Mouse (Mus musculus) spleen, postnatal 4 days (tissue): ENCODE data around the gene Kcnk7.
A peak's percentile ranks its signal among the peaks of the same experiment; 100 is the strongest.
"Not testable (repeated sequence)": the region's sequence is repeated elsewhere in the genome, so short reads cannot be mapped to it uniquely, and the experiment has no call there.

Experiments used
- DNase-seq, 2 experiments: peaks; one replicate each; pipeline ENCODE4 v3.0.0; 2022; ENCODE audit warnings: low spot score in 2 of 2

Kcnk7 gene

DNA sequence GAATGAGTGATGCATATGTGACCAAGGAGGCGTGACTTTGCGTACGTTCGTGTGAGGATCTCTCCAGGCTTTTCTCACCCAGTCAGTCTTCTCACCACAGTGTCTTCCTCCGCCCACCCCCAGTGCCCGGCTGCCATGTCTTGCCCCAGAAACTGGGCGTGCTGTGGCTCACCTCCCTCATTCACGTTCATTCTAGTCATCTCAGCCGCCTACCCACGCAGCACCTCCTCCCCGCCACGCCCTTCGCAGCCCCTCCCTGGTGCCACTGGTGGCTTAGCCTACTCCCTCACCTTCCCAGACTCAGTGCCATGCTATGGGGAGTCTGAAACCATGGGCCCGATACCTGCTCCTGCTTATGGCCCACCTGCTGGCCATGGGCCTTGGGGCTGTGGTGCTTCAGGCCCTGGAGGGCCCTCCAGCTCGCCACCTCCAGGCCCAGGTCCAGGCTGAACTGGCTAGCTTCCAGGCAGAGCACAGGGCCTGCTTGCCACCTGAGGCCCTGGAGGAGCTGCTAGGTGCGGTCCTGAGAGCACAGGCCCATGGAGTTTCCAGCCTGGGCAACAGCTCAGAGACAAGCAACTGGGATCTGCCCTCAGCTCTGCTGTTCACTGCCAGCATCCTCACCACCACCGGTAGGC is at the start of gene Kcnk7:
Gene Kcnk7, plus strand, starts transcription at position 205 of the 638 bp plus-strand sequence.
- peak; percentile 63 to 79 for DNase-seq

GRCm38 (mm10) chr19:5654720-5655298 is 49.4 kb upstream of the Kcnk7 start:
- DNase-seq = peak in 1 of 2 experiments; percentile 60

DNA sequence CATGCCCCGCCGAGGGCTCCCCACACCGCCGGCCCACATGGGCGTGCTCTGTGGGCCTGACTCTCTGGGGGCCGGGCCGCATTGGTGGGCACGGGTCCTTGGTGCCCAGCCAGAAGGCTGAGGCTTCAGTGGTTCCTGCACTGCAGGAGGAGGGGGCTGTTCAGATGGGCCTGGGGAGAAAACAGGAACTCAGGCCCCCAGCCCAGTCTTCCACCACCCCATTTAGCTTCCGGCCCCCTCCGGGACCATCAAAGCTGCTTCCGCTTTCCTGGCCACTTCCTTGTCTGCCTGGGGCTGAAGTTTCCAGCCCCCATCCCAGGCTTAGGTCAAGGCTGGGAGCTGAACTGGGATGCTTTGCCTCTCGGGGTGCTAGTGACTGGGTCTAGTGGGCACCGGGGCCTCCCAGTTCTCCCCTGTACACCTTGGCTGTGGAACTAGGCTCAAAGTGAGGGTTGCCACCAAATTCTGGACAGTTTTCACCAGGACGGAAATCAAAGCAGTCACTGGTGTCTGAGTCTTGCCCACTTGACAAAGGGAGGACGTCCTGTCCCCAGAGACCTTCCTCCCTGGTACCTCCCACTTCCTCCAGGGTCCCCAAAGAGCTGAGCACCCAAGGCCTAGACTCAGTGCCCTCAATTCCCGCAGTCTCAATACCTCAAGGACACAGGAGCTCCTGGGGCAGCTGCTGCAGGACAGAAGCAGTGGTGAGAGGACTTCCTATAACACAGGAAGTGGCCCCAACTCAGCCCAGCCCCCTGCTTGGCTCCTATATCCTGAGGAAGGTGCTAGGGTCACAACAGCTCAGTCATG is 43.0 kb upstream of the Kcnk7 start:
- DNase-seq = peak; percentile 71 to 81

DNA sequence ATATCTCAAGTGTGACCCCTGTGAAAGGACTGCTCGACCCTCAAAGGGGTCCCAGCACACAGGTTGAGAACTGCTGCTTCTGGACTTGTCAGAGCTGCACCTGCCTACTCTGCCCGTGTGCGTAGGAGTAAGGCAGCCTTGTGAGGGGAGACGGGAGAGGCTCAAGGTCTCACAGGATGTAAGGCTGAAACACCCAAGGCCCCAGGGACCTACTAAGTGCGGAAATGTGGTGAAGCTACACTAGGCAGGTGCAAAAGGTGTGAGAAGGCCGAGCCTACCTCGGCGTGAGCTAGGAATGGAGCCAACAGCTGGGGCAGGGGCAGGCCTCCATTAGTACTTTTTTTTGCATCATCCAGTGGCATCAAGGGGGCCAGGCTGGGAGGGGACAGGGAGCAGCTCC is 41.9 kb upstream of the Kcnk7 start:
- peak in 1 of 2 experiments; percentile 57 for DNase-seq

DNA sequence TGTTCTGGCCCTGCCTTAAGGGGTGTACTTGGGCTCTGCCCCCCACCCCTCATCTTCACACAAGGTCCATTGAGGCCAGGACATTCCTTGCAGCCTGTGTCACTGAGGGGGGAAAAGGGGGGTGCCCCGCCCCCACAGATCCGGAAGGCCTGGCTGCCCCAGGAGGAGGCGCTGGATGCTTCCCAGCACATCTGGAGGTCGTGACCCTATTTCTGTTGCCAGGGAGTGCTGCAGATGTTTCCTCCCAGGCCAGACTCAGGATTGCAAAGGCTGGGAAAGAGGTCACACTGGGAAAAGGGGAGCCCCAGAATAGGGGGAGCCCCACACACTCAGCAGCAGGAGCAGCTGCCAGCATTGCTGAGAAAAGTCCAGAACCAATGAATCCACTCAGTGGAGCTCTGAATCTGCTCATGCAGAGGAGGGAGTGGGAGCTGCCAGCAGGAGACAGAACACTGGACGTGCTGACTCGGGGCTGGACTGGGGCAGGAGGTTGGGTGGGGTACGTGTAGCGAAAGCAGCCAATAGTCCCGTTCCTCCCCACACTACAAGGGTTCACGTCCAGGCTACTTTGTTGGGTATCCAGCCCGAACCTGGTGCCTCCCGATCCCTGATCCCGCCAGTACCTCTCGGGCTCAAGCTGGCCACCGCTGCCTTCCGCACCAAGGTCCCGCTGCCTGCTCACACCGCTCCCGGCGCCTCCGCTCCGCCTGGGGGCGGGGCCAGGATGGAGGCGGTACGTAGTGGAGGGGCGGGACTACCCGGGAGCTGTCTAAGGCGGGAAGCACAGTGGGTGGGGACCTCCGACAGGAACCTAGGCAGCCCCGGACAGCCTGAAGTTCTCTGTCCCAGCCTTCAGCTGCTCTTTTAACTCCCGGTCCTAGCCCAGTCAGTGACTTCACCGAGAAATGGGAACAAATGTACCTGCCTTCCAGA is 40.9 kb upstream of the Kcnk7 start, which contains the start of gene Sipa1:
Gene Sipa1, minus strand, starts transcription at position 727 of the 933 bp plus-strand sequence.
- peak; percentile 98 for DNase-seq

GRCm38 (mm10) chr19:5664669-5665257 is 39.4 kb upstream of the Kcnk7 start:
- peak in 1 of 2 experiments; percentile 44 for DNase-seq

DNA sequence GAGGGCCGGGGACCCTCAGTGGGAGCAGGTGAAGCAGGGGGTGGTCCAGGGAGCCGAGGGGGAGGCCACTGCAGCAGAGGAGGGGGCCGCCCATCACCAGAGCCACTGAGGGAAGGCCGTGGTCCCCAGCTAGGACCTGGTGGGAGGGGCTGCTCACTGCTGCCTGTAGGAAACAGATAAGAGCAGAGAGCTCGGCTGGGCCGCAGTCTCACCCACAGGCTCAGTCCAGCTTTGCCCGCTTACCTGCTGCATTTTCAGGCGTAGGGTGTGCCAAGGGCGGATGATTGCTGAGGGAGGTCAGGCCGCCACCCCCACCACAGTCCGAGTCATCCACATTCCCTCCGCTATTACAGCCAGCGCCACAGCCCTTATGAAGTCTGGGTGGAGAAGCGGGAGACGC is 38.7 kb upstream of the Kcnk7 start:
- peak; percentile 85 to 88 for DNase-seq

DNA sequence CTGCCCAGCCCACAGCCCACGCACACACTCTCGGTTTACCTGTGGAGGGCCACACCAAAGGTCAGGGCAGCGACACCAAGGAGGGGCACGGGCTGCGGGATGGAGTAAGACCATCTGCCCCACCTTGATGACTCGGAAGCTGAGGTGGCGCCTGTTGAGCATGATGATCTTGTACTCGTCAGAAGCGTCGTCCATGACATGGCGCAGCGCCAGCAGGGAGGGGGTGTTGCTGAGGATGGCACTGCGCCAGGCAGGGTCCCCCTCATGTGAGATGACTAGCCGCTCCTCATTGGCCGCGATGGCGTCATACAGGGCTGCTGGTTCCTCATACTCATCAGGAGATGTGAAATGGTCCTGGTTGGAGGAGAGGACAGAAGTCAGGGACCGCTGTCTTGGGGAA is 37.8 kb upstream of the Kcnk7 start:
- no peak for DNase-seq

DNA sequence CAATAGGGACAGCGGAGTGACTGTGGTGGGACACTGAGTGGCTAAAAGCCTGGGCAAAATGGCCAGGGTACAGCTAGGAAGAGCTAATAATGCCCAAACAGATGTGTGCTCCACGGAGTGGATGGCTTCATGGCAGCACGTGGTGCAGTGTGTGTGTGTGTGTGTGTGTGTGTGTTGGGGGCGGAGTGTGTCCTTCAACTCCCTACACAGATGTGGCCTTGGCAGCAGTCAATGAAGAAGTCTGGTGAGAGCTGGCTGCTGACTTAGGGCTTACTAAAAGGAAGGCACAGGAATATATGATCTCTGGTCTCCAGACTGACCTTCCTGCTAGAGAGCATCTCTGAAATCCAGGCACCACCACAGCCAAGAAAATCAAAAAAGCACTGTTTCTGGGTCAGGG is 35.8 kb upstream of the Kcnk7 start:
- DNase-seq = no peak

- DNase-seq = no peak
Measured at GRCm38 (mm10) chr19:5680432-5680831, 23.7 kb upstream of the Kcnk7 start.

DNA sequence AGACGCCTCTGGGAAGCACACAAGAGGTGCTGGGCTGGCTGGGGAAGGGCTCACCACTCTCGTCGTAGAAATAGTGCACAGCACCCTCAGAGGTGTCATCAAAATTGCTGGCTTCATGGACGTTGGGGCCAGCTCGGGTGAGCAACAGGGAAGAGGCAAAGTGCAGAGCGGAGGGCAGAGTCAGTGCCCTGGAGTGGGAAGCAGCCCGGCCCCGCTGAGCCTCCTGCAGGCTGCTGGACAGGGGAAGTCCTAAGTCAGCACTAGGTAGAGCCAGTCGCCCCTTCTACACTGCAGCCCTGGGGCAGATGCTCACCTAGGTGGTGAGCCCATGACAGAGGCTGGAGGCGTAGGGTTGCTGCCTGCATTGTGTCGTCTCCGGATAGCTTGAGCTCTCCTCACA is 19.9 kb upstream of the Kcnk7 start:
- DNase-seq = no peak

- DNase-seq = no peak
Measured at GRCm38 (mm10) chr19:5684985-5685384, 19.2 kb upstream of the Kcnk7 start.

DNA sequence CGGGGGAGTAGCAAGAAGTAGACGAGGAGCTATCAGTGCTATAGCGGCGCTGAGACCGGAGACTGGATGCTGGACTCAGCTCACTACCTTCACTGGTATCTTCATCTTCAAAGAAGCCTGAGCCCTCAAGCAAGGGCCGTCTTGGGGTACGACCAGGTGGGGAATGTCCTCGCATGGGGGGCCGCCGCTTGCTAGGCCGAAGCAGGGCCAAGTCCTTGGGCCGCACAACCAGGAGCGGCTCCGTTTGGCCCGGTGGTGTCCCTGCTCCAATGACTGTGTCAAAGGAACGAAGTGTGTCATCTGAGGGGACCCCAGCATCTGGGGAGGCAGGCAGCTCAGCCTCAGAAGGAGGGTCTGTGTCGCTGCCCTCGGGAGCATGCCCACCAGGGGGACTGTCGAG is 18.7 kb upstream of the Kcnk7 start:
- DNase-seq = no peak

DNA sequence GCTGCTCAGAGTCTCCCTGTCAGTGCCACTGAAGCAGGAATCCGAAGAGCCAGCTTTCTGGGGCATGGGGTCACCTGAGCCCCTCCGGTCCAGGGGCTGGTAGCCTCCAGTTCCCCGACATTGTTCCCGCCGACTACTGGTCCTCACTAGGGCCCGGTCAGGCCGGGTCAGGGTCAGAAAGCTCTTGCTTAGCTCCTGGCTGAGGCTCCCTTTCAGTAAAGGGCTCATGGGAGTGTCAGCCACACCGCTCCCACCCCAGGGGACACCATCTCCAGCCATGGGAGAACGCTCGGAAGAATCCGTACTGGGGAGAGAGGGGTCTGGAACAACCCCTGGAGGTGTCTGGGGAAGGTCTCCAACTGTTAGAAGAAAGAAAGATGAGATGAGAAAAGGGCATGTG is 18.3 kb upstream of the Kcnk7 start:
- DNase-seq = no peak

DNA sequence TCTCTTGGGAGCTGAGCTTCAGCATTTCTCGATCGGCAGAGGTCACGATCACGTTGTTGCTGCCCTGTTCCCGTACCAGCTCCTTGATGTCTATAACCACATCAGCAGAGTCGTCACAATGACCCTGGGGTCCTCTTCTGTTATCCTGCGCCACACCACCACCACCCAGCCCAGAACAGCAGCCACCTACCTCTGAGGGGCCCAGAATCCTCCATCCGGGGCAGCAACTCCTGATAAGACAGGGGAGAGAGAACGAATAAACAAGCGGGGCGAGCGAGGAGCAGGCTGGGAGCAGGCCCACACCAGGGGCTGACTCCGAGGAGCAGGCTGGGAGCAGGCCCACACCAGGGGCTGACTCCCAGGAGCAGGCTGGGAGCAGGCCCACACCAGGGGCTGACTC is 17.7 kb upstream of the Kcnk7 start:
- no peak for DNase-seq

- DNase-seq = not testable (repeated sequence)
Measured at GRCm38 (mm10) chr19:5686954-5687353, 17.2 kb upstream of the Kcnk7 start.

- no peak for DNase-seq
Measured at GRCm38 (mm10) chr19:5687738-5688137, 16.4 kb upstream of the Kcnk7 start.

- peak; percentile 94 to 96 for DNase-seq
Measured at GRCm38 (mm10) chr19:5688200-5689087, 15.7 kb upstream of the Kcnk7 start, which contains the start of the genes Map3k11 and Pcnx3. Gene Map3k11, plus strand, starts transcription at chr19:5688742. Gene Pcnx3, minus strand, starts transcription at chr19:5688908.

DNA sequence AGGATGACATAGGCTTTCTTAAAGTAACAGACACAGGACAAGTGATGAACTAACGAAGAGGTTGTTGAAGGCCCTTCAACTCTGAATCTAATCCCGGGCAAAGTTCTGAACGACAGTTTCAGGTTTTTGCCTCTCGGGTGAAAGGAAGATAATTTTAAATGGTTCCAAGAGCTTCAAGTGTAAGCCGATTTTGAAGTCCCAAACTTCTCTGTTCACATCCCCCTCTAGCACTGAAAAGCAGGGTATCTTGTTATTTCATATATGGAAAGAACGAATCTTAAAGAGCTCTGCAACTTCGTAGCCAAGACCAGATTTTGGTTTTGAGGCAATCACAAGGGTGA is 15.1 kb upstream of the Kcnk7 start:
- DNase-seq = no peak
